ENCODE assay signal across 12 mouse cellular contexts in the genomic region with DNA sequence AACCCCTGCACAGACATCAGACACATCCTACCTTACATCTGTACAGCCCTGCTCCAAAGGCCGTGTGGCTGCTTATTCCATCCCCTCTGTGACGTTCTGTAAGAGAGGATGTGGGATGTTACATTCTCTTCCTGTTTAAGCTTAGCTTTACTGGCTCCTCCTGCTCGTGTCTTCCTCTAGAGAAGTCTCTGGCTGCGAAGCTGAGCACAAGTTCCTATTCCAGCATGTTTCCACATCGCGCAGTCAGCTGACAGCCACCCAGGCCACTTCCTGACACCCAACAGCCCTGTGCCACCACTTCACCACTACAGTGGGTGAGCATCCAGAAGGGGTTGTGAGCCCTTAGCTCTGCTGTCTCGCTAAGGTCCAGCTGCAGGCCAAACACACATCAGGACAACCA. TPM values are rescaled to one million over a fixed set of nuclear protein-coding genes. Genes with fewer than 3 reads are reported as not detected.
DNase-seq lines count a peak whose midpoint lies in the region; ATAC-seq and TF ChIP-seq lines count a peak whose summit lies in the region.
"Had no signal": no experiment of that assay in that cellular context is flagged by ENCODE, and none has a peak within 500 bp of the region (broad histone marks: within the 10 kb centered on the region; RNA-seq: fewer than 3 reads in every experiment).

No protein-coding gene starts in this region.

- no peak overlapping the region for H3K4me2 ChIP-seq in intestine, postnatal 0 days (replicated peaks; ENCODE audit: low read depth)
- H3K4me2 ChIP-seq in intestine, embryonic 16.5 days (ENCODE audit: low read depth, low read length) = no peak overlapping the region
- H3K4me2 ChIP-seq in liver, embryonic 12.5 days = no peak overlapping the region
- H3K4me2 ChIP-seq in kidney, embryonic 16.5 days (replicated peaks; ENCODE audit: low read depth, low read length) = no peak overlapping the region
- H3K4me2 ChIP-seq: forebrain, embryonic 13.5 days; kidney, embryonic 15.5 days; limb, embryonic 12.5 days had no signal

- no peak for ATAC-seq in intestine, postnatal 0 days
- no peak for ATAC-seq in intestine, embryonic 16.5 days
- no peak for ATAC-seq in liver, embryonic 12.5 days
- no peak for ATAC-seq in kidney, embryonic 16.5 days (ENCODE audit: low FRiP score, low TSS enrichment)

- peak; percentile 67 for DNase-seq in brain, adult 2 months (ENCODE audit: low read depth, low spot score)
- DNase-seq in lung, postnatal 36 days = peak; percentile 65
- no peak for DNase-seq in testis, postnatal 10 days (ENCODE audit: low spot score)
- no peak for DNase-seq in thymus, postnatal 10 days (ENCODE audit: low spot score in 2 of 2)

- no peak overlapping the region for H3K4me3 ChIP-seq in intestine, postnatal 0 days (ENCODE audit: low read depth, low read length)
- H3K4me3 ChIP-seq in intestine, embryonic 16.5 days (ENCODE audit: low read length) = no peak overlapping the region
- H3K4me3 ChIP-seq in liver, embryonic 12.5 days = no peak overlapping the region
- no peak overlapping the region for H3K4me3 ChIP-seq in kidney, embryonic 16.5 days (ENCODE audit: low read length)
- H3K4me3 ChIP-seq: forebrain, embryonic 13.5 days; kidney, embryonic 15.5 days; limb, embryonic 12.5 days had no signal

- 73% methylated on average over 7 of the region's 7 CpGs for WGBS in intestine, postnatal 0 days
- 56% methylated on average over 7 of the region's 7 CpGs for WGBS in intestine, embryonic 16.5 days
- 14% methylated on average over 7 of the region's 7 CpGs for WGBS in liver, embryonic 12.5 days (ENCODE audit: insufficient replicate concordance)
- 77% methylated on average over 7 of the region's 7 CpGs for WGBS in kidney, embryonic 16.5 days

- no peak for TF ChIP-seq CTCF in intestine, postnatal 0 days (IDR thresholded peaks at IDR 0.05; ENCODE audit: low read depth)

- no peaks in the 10 kb centered on the region for H3K9me3 ChIP-seq in intestine, postnatal 0 days (ENCODE audit: control insufficient read depth)
- no peaks in the 10 kb centered on the region for H3K9me3 ChIP-seq in intestine, embryonic 16.5 days (ENCODE audit: control insufficient read depth, low read length)
- no peaks in the 10 kb centered on the region for H3K9me3 ChIP-seq in liver, embryonic 12.5 days (replicated peaks)
- no peaks in the 10 kb centered on the region for H3K9me3 ChIP-seq in kidney, embryonic 16.5 days (ENCODE audit: low read length)
- H3K9me3 ChIP-seq: forebrain, embryonic 13.5 days; kidney, embryonic 15.5 days; limb, embryonic 12.5 days had no signal

- H3K36me3 ChIP-seq in intestine, postnatal 0 days (ENCODE audit: control insufficient read depth, insufficient read depth) = peaks cover 12% of the 10 kb centered on the region; the same call in 1 of the 2 replicates
- 0 out of 2 replicates have a peak, but pooled peaks cover 4% of the 10 kb centered on the region for H3K36me3 ChIP-seq in intestine, embryonic 16.5 days (ENCODE audit: control insufficient read depth, insufficient read depth, low read length)
- peaks cover 23% of the 10 kb centered on the region for H3K36me3 ChIP-seq in liver, embryonic 12.5 days
- peaks cover 16% of the 10 kb centered on the region; the same call in 1 of the 2 replicates for H3K36me3 ChIP-seq in kidney, embryonic 16.5 days (ENCODE audit: insufficient read depth, low read length)

- H3K27me3 ChIP-seq in intestine, postnatal 0 days (replicated peaks; ENCODE audit: control insufficient read depth, insufficient read depth, low read length) = no peaks in the 10 kb centered on the region
- H3K27me3 ChIP-seq in intestine, embryonic 16.5 days (replicated peaks; ENCODE audit: control insufficient read depth, insufficient read depth, low read length) = no peaks in the 10 kb centered on the region
- no peaks in the 10 kb centered on the region for H3K27me3 ChIP-seq in liver, embryonic 12.5 days (replicated peaks)
- no peaks in the 10 kb centered on the region for H3K27me3 ChIP-seq in kidney, embryonic 16.5 days (ENCODE audit: insufficient read depth, low read length)
- H3K27me3 ChIP-seq: CH12.LX; forebrain, embryonic 13.5 days; kidney, embryonic 15.5 days; limb, embryonic 12.5 days had no signal

- no peaks in the 10 kb centered on the region for H3K4me1 ChIP-seq in intestine, postnatal 0 days (replicated peaks; ENCODE audit: control insufficient read depth, insufficient read depth, low read length)
- no peaks in the 10 kb centered on the region for H3K4me1 ChIP-seq in intestine, embryonic 16.5 days (ENCODE audit: control insufficient read depth, insufficient read depth, low read length)
- H3K4me1 ChIP-seq in liver, embryonic 12.5 days = peaks cover 8% of the 10 kb centered on the region
- no peaks in the 10 kb centered on the region for H3K4me1 ChIP-seq in kidney, embryonic 16.5 days (ENCODE audit: insufficient read depth, low read length)
- H3K4me1 ChIP-seq: forebrain, embryonic 13.5 days; kidney, embryonic 15.5 days had no signal

- no peak overlapping the region for H3K9ac ChIP-seq in intestine, postnatal 0 days (ENCODE audit: low read depth, low read length)
- H3K9ac ChIP-seq in intestine, embryonic 16.5 days (ENCODE audit: low read depth, low read length) = no peak overlapping the region
- H3K9ac ChIP-seq in liver, embryonic 12.5 days = no peak overlapping the region
- H3K9ac ChIP-seq in kidney, embryonic 16.5 days (replicated peaks; ENCODE audit: low read length) = no peak overlapping the region
- H3K9ac ChIP-seq: forebrain, embryonic 13.5 days; kidney, embryonic 15.5 days; limb, embryonic 12.5 days had no signal

- H3K27ac ChIP-seq in intestine, postnatal 0 days (ENCODE audit: low read depth, low read length) = peak overlapping the region; percentile 1; the same call in 1 of the 2 replicates
- H3K27ac ChIP-seq in intestine, embryonic 16.5 days (ENCODE audit: low read length) = no peak overlapping the region
- 0 out of 2 replicates have a peak overlapping the region, but pooled peaks have one; percentile 24 for H3K27ac ChIP-seq in liver, embryonic 12.5 days
- no peak overlapping the region for H3K27ac ChIP-seq in kidney, embryonic 16.5 days (ENCODE audit: low read length)
- H3K27ac ChIP-seq: forebrain, embryonic 13.5 days; kidney, embryonic 15.5 days; limb, embryonic 12.5 days had no signal

RNA-seq across cellular contexts. Expression of a gene that starts 37.2 kb away (rescaled TPM):
- polyA plus RNA-seq in intestine, postnatal 0 days (2015; fragmentation: Nextera tagmentation; extraction: Ambion mirVana) = 10.7 and 12.1 TPM in 2 replicates
- polyA plus RNA-seq in intestine, embryonic 16.5 days (2015; fragmentation: Nextera tagmentation; extraction: Ambion mirVana) = 35.5 and 38.8 TPM in 2 replicates
- 34.1 and 36.2 TPM in 2 replicates for polyA plus RNA-seq in liver, embryonic 12.5 days (2016; fragmentation: Nextera tagmentation; extraction: Ambion mirVana)
- polyA plus RNA-seq in kidney, embryonic 16.5 days (2015; fragmentation: Nextera tagmentation; extraction: Ambion mirVana) = 48.4 and 50.1 TPM in 2 replicates

Comparison
In these comparisons a context has a peak if more than half of its experiments do, and no peak if none do; other contexts are left out.
1. H3K27ac ChIP-seq: peak in intestine, postnatal 0 days (single experiment) and liver, embryonic 12.5 days (single experiment); none in intestine, embryonic 16.5 days (single experiment) and kidney, embryonic 16.5 days (single experiment).
2. DNase-seq: peak in brain, adult 2 months (single experiment) and lung, postnatal 36 days (single experiment); none in testis, postnatal 10 days (single experiment) and thymus, postnatal 10 days (0 of 2).